Mouse (Mus musculus) C2C12 (cell line): ENCODE results near the gene Rab40c. TPM values are rescaled to one million over a fixed set of nuclear protein-coding genes. Genes with fewer than 3 reads are reported as not detected.

Experiments used
- H3K27me3 ChIP-seq: one replicate; pipeline ENCODE4 v1.6.1; 2011; ENCODE audit not compliant: control insufficient read depth, insufficient read depth, insufficient read length
- H3K36me3 ChIP-seq: one replicate; pipeline ENCODE4 v1.6.1; 2011; ENCODE audit not compliant: control insufficient read depth, insufficient read depth
- H3K4me3 ChIP-seq: one replicate; pipeline ENCODE4 v1.5.1; 2011; ENCODE audit warnings: mild to moderate bottlenecking, control low read depth; ENCODE audit not compliant: poor library complexity, insufficient read depth, severe bottlenecking
- H3K79me2 ChIP-seq: one replicate; pipeline ENCODE4 v1.6.1; 2011; ENCODE audit not compliant: control insufficient read depth, insufficient read depth
- H3K79me3 ChIP-seq: one replicate; pipeline ENCODE4 v1.6.1; 2011; ENCODE audit warnings: low read depth, control low read depth
- H3ac ChIP-seq: one replicate; pipeline ENCODE3; 2011; ENCODE audit warnings: low read depth; ENCODE audit not compliant: control insufficient read depth, insufficient read length
- CEBPB ChIP-seq: IDR thresholded peaks from one replicate; pipeline ENCODE4 v1.6.1; 2011; ENCODE audit warnings: low read depth, mild to moderate bottlenecking, control low read depth, moderate library complexity
- CTCF ChIP-seq: IDR thresholded peaks from one replicate; pipeline ENCODE4 v1.5.1; 2011; ENCODE audit not compliant: control insufficient read depth, insufficient read depth, insufficient read length
- FOSL1 ChIP-seq: IDR thresholded peaks from one replicate; pipeline ENCODE4 v1.8.0; 2011; ENCODE audit warnings: mild to moderate bottlenecking, low read length; ENCODE audit not compliant: poor library complexity, insufficient read depth, severe bottlenecking
- MAX ChIP-seq: IDR thresholded peaks from one replicate; pipeline ENCODE4 v1.6.1; 2011; ENCODE audit warnings: mild to moderate bottlenecking, control low read depth
- MYOD1 ChIP-seq: IDR thresholded peaks from one replicate; pipeline ENCODE4 v1.6.1; 2011; ENCODE audit warnings: low read depth; ENCODE audit not compliant: control insufficient read depth, insufficient read length
- MYOG ChIP-seq: IDR thresholded peaks from one replicate; pipeline ENCODE4 v1.6.1; 2011; ENCODE audit not compliant: control insufficient read depth, insufficient read length; ENCODE audit errors: extremely low read depth
- USF1 ChIP-seq: IDR thresholded peaks from one replicate; pipeline ENCODE4 v1.6.1; 2011; ENCODE audit warnings: low read depth, mild to moderate bottlenecking, control low read depth, moderate library complexity
- polyA plus RNA-seq: library from polyadenylated mRNA; unstranded; fragments of >200 nt; fragmentation: generic; extraction: Trizol; gene quantifications from one replicate; pipeline ENCODE4 v1.2.1, GENCODE M21; 2012; ENCODE audit warnings: missing spikeins

The Rab40c gene
- polyA plus RNA-seq, 1 experiment = 14.4 TPM

DNA sequence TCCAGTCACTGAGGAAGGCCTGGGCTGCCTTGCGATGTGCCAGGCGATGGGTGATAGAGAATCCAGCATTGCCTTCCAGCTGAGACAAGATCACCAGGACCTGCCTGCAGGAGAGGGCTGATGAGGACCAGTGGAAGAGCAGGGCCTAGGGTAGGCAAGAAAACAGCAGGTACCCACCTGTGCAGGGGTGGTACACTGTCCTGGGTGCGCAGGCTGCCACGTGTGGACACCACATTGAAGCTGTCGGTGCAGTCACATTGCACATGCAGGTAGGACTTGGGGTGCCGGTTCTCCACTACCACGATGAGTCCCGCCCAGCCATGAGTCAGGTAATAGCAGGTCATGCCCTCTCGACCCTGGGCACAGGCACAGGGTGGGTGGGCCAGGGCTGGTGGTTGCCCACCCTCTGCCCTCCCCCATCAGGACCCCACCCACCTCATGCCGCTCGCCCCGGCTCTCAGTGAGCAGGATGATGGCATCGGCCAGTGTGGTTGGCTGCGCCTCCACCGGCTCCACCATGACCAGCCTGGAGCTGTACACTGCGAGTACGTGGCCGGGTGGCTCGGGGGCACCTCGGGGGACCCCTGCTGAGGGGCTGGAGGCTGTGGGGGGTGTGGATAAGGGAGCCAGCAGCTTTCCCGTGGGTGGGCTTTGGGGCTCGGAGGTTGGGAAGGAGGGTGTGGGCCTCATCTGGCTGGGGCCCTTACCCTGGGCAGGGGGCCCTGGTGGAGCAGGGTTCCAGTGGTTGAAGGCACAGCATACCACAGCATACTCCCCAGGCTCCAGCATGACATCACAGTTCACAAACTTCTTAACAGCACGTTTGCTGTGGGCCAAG, 40.3 kb upstream of the Rab40c start:
- Histone ChIP-seq H3K36me3 (no peaks in the 10 kb centered on the region), H3ac (no peak overlapping the region), H3K79me2 (no peaks in the 10 kb centered on the region), H3K27me3 (no peaks in the 10 kb centered on the region), H3K4me3 (no peak overlapping the region), H3K79me3 (no peaks in the 10 kb centered on the region)
- no peak for TF ChIP-seq CEBPB
- no peak for TF ChIP-seq MYOG
- TF ChIP-seq USF1 = no peak
- TF ChIP-seq MAX = no peak
- TF ChIP-seq MYOD1 = no peak
- TF ChIP-seq FOSL1 = no peak
- TF ChIP-seq CTCF = no peak

DNA sequence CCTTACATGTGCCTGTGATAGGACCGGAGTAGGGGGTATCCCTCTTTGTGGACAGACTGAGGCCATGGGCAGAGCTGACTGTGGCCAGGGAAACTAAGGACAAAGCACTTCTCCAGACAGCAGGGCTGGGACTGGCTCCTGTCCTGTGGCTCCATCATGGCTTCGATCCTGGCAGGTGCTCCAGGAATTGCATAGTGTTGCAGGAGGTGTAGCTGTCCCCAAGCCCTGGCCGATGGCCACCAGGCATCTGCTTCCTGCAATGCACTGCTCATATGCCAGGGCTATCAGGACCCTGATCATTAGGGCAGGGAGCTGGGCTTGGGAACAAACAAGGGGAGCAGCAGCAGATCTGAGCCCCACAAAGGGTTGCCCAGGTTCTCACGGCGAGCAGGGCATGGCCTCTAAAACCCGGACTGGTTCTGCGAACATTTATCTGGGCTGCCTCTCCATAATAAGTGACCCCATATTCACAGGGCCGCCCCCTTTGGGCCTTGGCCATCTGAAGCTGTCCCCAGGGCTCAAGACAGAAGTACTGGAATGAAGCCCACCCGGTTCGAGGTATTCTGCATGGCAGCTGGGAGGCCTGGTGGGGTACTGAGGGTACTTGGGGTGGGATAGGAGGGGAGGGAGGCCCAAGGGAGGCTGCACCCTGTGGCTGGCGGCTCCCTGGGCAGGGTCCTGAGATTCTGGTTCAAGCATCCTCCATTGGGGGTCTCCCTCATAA, 39.4 kb upstream of the Rab40c start:
- Histone ChIP-seq H3K36me3 (no peaks in the 10 kb centered on the region), H3K79me3 (no peaks in the 10 kb centered on the region), H3ac (no peak overlapping the region), H3K79me2 (no peaks in the 10 kb centered on the region), H3K27me3 (no peaks in the 10 kb centered on the region), H3K4me3 (no peak overlapping the region)
- no peak for TF ChIP-seq FOSL1
- no peak for TF ChIP-seq CEBPB
- TF ChIP-seq MYOG = no peak
- no peak for TF ChIP-seq MAX
- no peak for TF ChIP-seq USF1
- TF ChIP-seq MYOD1 = no peak
- no peak for TF ChIP-seq CTCF

DNA sequence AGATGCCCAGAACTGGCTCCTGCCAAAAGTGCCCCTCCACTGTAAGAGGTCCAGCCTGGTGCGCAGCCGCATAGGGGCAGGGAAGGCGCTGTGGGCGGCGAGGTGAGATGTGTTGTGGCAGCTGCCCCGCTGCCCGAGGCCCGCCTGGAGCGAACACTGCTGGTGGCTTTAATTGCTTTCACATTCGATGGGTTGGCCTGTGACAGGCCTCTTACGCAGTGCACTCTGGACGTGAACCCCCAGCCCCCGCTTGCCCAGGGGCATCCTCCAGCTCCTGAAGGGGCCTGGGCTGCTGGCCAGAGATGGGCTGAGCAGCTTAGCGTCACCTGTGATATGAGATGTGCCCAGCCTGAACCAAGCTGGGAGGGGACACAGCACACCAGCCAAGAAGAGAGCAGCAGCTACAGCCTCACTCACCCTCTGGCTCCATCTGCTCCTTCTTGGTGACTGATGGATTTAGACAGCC, 38.1 kb upstream of the Rab40c start:
- Histone ChIP-seq H3K4me3 (no peak overlapping the region), H3K27me3 (peaks cover 10% of the 10 kb centered on the region), H3K36me3 (no peaks in the 10 kb centered on the region), H3K79me2 (no peaks in the 10 kb centered on the region), H3K79me3 (no peaks in the 10 kb centered on the region), H3ac (no peak overlapping the region)
- TF ChIP-seq MAX (no peak), CTCF (no peak), MYOD1 (no peak), MYOG (no peak), FOSL1 (no peak), USF1 (no peak), CEBPB (no peak)

DNA sequence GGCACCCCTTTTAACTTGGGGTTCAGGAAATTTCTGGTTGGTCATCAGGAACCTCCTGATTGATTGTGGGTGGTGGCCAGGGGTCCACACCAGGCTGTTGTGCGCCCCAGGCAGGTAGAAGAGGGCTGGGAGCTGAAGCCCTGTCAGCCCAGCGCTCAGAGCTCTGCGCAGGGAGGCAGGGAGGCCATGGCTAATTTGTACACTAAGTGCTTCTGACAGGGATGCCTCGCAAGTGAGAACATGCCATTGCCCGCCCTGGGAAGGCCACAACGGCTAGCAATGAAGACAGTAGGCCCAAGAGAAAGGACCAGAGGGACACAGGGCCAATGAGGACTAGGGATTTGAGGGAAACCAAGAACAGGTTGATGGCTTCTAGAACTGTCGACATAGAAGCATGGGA, 37.1 kb upstream of the Rab40c start:
- H3K79me2 ChIP-seq = no peaks in the 10 kb centered on the region
- no peak for TF ChIP-seq CEBPB
- no peak for TF ChIP-seq FOSL1
- no peak for TF ChIP-seq CTCF
- no peak for TF ChIP-seq MYOG
- no peak for TF ChIP-seq USF1
- no peak for TF ChIP-seq MAX
- no peak for TF ChIP-seq MYOD1
- no peaks in the 10 kb centered on the region for H3K79me3 ChIP-seq
- peaks cover 20% of the 10 kb centered on the region for H3K27me3 ChIP-seq
- H3K36me3 ChIP-seq = no peaks in the 10 kb centered on the region
- H3K4me3 ChIP-seq = no peak overlapping the region
- no peak overlapping the region for H3ac ChIP-seq

DNA sequence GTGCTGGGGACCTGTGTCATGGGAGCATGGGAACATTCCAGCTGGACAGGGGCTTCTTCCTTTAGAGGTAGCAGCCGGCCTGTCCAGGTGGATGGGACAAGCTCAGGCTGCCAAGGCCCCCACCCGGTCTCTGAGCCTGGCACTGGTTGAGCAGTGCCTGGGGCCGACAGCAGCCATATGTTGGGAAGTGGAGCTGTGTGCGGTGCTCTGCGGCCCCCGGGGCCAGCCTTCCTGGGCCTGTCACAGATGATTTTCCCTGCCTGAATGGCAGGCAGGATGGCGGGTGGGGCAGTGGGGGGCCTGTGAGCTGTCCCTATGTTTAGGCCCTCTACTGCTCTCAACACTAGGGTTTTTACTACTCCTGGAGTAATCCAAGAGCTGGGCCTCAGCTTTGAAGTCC, 36.7 kb upstream of the Rab40c start:
- no peak overlapping the region for H3K4me3 ChIP-seq

More for the DNA sequence above, 36.7 kb upstream of the Rab40c start:
- TF ChIP-seq MYOG (no peak), CTCF (no peak), CEBPB (no peak), FOSL1 (no peak), MAX (no peak)
- Histone ChIP-seq H3K27me3 (peaks cover 24% of the 10 kb centered on the region), H3K79me2 (no peaks in the 10 kb centered on the region), H3K36me3 (no peaks in the 10 kb centered on the region), H3K79me3 (no peaks in the 10 kb centered on the region), H3ac (no peak overlapping the region)
